In genomic region chr1:160054366-160055078, GRCm38 (mm10) we compare ENCODE assay signal across 15 mouse cellular contexts. TPM values are rescaled to one million over a fixed set of nuclear protein-coding genes. Genes with fewer than 3 reads are reported as not detected.
A peak's percentile ranks its signal among the peaks of the same experiment; 100 is the strongest.
DNase-seq lines count a peak whose midpoint lies in the region; ATAC-seq and TF ChIP-seq lines count a peak whose summit lies in the region.
"Had no signal": no experiment of that assay in that cellular context is flagged by ENCODE, and none has a peak within 500 bp of the region (broad histone marks: within the 10 kb centered on the region; RNA-seq: fewer than 3 reads in every experiment).

No protein-coding gene starts in this region.

- peaks cover 18% of the 10 kb centered on the region for H3K4me1 ChIP-seq in liver, embryonic 11.5 days (replicated peaks; ENCODE audit: control insufficient read depth, insufficient read depth, low read length)
- peaks cover 7% of the 10 kb centered on the region for H3K4me1 ChIP-seq in bone marrow, adult 2 months (ENCODE audit: control insufficient read depth, insufficient read depth, low read length)
- peaks cover 80% of the 10 kb centered on the region for H3K4me1 ChIP-seq in liver, embryonic 15.5 days (replicated peaks)
- no peaks in the 10 kb centered on the region for H3K4me1 ChIP-seq in midbrain, embryonic 14.5 days (ENCODE audit: control insufficient read depth, insufficient read depth, low read length)
- no peaks in the 10 kb centered on the region for H3K4me1 ChIP-seq in intestine, postnatal 0 days (replicated peaks; ENCODE audit: control insufficient read depth, insufficient read depth, low read length)
- H3K4me1 ChIP-seq in intestine, embryonic 15.5 days (replicated peaks): no peaks in the 10 kb centered on the region
- H3K4me1 ChIP-seq: neural tube, embryonic 12.5 days had no signal

- H3K9ac ChIP-seq in liver, embryonic 11.5 days (ENCODE audit: low read depth, low read length): no peak overlapping the region
- H3K9ac ChIP-seq in liver, embryonic 15.5 days: no peak overlapping the region
- no peak overlapping the region for H3K9ac ChIP-seq in midbrain, embryonic 14.5 days (replicated peaks; ENCODE audit: low read length)
- H3K9ac ChIP-seq in intestine, postnatal 0 days (ENCODE audit: low read depth, low read length): no peak overlapping the region
- no peak overlapping the region for H3K9ac ChIP-seq in intestine, embryonic 15.5 days
- H3K9ac ChIP-seq: neural tube, embryonic 12.5 days had no signal

- no peak for TF ChIP-seq CTCF in bone marrow, adult 2 months (IDR thresholded peaks at IDR 0.05; ENCODE audit: control insufficient read depth, insufficient read depth, low read length)
- no peak for TF ChIP-seq CTCF in intestine, postnatal 0 days (IDR thresholded peaks at IDR 0.05; ENCODE audit: low read depth)

- no peak overlapping the region for H3K4me3 ChIP-seq in liver, embryonic 11.5 days (ENCODE audit: low read depth, low read length)
- H3K4me3 ChIP-seq in bone marrow, adult 2 months (replicated peaks; ENCODE audit: control insufficient read depth, low read depth, low read length): no peak overlapping the region
- H3K4me3 ChIP-seq in liver, embryonic 15.5 days (replicated peaks): no peak overlapping the region
- H3K4me3 ChIP-seq in midbrain, embryonic 14.5 days (replicated peaks; ENCODE audit: low read depth, low read length): no peak overlapping the region
- no peak overlapping the region for H3K4me3 ChIP-seq in intestine, postnatal 0 days (ENCODE audit: low read depth, low read length)
- no peak overlapping the region for H3K4me3 ChIP-seq in intestine, embryonic 15.5 days (replicated peaks)
- H3K4me3 ChIP-seq: erythroblast, embryonic 14.5 days; heart, embryonic 10.5 days; neural tube, embryonic 12.5 days had no signal

- H3K27me3 ChIP-seq in liver, embryonic 11.5 days (replicated peaks; ENCODE audit: control insufficient read depth, insufficient read depth, low read length): no peaks in the 10 kb centered on the region
- no peaks in the 10 kb centered on the region for H3K27me3 ChIP-seq in liver, embryonic 15.5 days
- no peaks in the 10 kb centered on the region for H3K27me3 ChIP-seq in splenic B cell, adult 2 months (ENCODE audit: control insufficient read depth, insufficient read depth, low read length, poor library complexity, severe bottlenecking)
- no peaks in the 10 kb centered on the region for H3K27me3 ChIP-seq in midbrain, embryonic 14.5 days (ENCODE audit: control insufficient read depth, insufficient read depth, low read length)
- no peaks in the 10 kb centered on the region for H3K27me3 ChIP-seq in intestine, postnatal 0 days (replicated peaks; ENCODE audit: control insufficient read depth, insufficient read depth, low read length)
- H3K27me3 ChIP-seq in intestine, embryonic 15.5 days (replicated peaks): no peaks in the 10 kb centered on the region
- H3K27me3 ChIP-seq: neural tube, embryonic 12.5 days had no signal

- DNase-seq in liver, embryonic 11.5 days (ENCODE audit: low spot score): no peak
- no peak for DNase-seq in liver
- DNase-seq in splenic B cell, adult 2 months (ENCODE audit: low read depth, low spot score): peak; percentile 65
- no peak for DNase-seq in midbrain, embryonic 14.5 days
- DNase-seq: adrenal gland, postnatal 14 days; cerebellum, postnatal 10 days; gastrocnemius, postnatal 10 days had no signal

- TF ChIP-seq POLR2A in bone marrow, adult 2 months (IDR thresholded peaks at IDR 0.05; ENCODE audit: borderline replicate concordance, control insufficient read depth, low read depth, low read length): no peak

- 0 out of 2 replicates have a peak, but pooled peaks have one; percentile 25 for ATAC-seq in liver, embryonic 11.5 days (replicated peaks; ENCODE audit: low FRiP score)
- ATAC-seq in liver, embryonic 15.5 days (ENCODE audit: insufficient read depth): no peak
- no peak for ATAC-seq in midbrain, embryonic 14.5 days (ENCODE audit: low FRiP score, low TSS enrichment)
- ATAC-seq in intestine, postnatal 0 days: no peak
- ATAC-seq in intestine, embryonic 15.5 days: no peak
- ATAC-seq: forebrain, embryonic 16.5 days had no signal

- no peaks in the 10 kb centered on the region for H3K36me3 ChIP-seq in liver, embryonic 11.5 days (ENCODE audit: control insufficient read depth, insufficient read depth, low read length)
- no peaks in the 10 kb centered on the region; the same call in 1 of the 2 replicates for H3K36me3 ChIP-seq in liver, embryonic 15.5 days (replicated peaks)
- H3K36me3 ChIP-seq in splenic B cell, adult 2 months (ENCODE audit: control insufficient read depth, insufficient read depth, low read length, poor library complexity, severe bottlenecking): no peaks in the 10 kb centered on the region; the same call in none of the 2 replicates
- H3K36me3 ChIP-seq in midbrain, embryonic 14.5 days (ENCODE audit: control insufficient read depth, insufficient read depth, low read length): no peaks in the 10 kb centered on the region
- no peaks in the 10 kb centered on the region for H3K36me3 ChIP-seq in intestine, postnatal 0 days (ENCODE audit: control insufficient read depth, insufficient read depth)
- H3K36me3 ChIP-seq in intestine, embryonic 15.5 days: no peaks in the 10 kb centered on the region
- H3K36me3 ChIP-seq: heart, embryonic 10.5 days; neural tube, embryonic 12.5 days had no signal

- H3K27ac ChIP-seq in liver, embryonic 11.5 days (ENCODE audit: low read depth, low read length): no peak overlapping the region
- H3K27ac ChIP-seq in bone marrow, adult 2 months (ENCODE audit: control insufficient read depth, insufficient read depth, low read depth, low read length, poor library complexity): peak overlapping the region; percentile 80; the same call in 1 of the 2 replicates
- H3K27ac ChIP-seq in liver, embryonic 15.5 days (replicated peaks): peak overlapping the region; percentile 24; the same call in 1 of the 2 replicates
- H3K27ac ChIP-seq in midbrain, embryonic 14.5 days (replicated peaks; ENCODE audit: low read depth, low read length): no peak overlapping the region
- no peak overlapping the region for H3K27ac ChIP-seq in intestine, postnatal 0 days (ENCODE audit: low read depth, low read length)
- no peak overlapping the region for H3K27ac ChIP-seq in intestine, embryonic 15.5 days
- H3K27ac ChIP-seq: heart, embryonic 10.5 days; neural tube, embryonic 12.5 days had no signal

- H3K4me2 ChIP-seq in liver, embryonic 11.5 days: no peak overlapping the region
- H3K4me2 ChIP-seq in liver, embryonic 15.5 days: no peak overlapping the region
- no peak overlapping the region for H3K4me2 ChIP-seq in midbrain, embryonic 14.5 days (ENCODE audit: low read length)
- no peak overlapping the region for H3K4me2 ChIP-seq in intestine, postnatal 0 days (replicated peaks; ENCODE audit: low read depth)
- H3K4me2 ChIP-seq in intestine, embryonic 15.5 days (replicated peaks): no peak overlapping the region
- H3K4me2 ChIP-seq: neural tube, embryonic 12.5 days had no signal

- H3K9me3 ChIP-seq in liver, embryonic 11.5 days (ENCODE audit: control insufficient read depth, low read length): no peaks in the 10 kb centered on the region
- H3K9me3 ChIP-seq in liver, embryonic 15.5 days (replicated peaks): no peaks in the 10 kb centered on the region
- no peaks in the 10 kb centered on the region for H3K9me3 ChIP-seq in midbrain, embryonic 14.5 days (ENCODE audit: control insufficient read depth, low read length)
- no peaks in the 10 kb centered on the region for H3K9me3 ChIP-seq in intestine, postnatal 0 days (ENCODE audit: control insufficient read depth)
- H3K9me3 ChIP-seq in intestine, embryonic 15.5 days: no peaks in the 10 kb centered on the region
- H3K9me3 ChIP-seq: heart, embryonic 10.5 days; neural tube, embryonic 12.5 days had no signal

- WGBS in liver, embryonic 11.5 days: 51% methylated on average over 5 of the region's 5 CpGs
- whole genome bisulfite sequencing in bone marrow, adult 2 months: 48% methylated on average over 5 of the region's 5 CpGs
- 30% methylated on average over 5 of the region's 5 CpGs for WGBS in liver, embryonic 15.5 days (ENCODE audit: insufficient replicate concordance)
- WGBS in midbrain, embryonic 14.5 days: 86% methylated on average over 5 of the region's 5 CpGs
- WGBS in intestine, postnatal 0 days: 68% methylated on average over 5 of the region's 5 CpGs
- WGBS in intestine, embryonic 15.5 days: 67% methylated on average over 5 of the region's 5 CpGs

RNA-seq across cellular contexts. Expression of gene 4930523C07Rik, which starts 10.3 kb away (rescaled TPM):
- 13.2 and 19.0 TPM in 2 replicates for polyA plus RNA-seq in liver, embryonic 11.5 days (2014; fragmentation: Nextera tagmentation; extraction: Ambion mirVana)
- 70.1 and 95.2 TPM in 2 replicates for polyA plus RNA-seq in bone marrow, adult 2 months (2011; ENCODE audit: insufficient read depth, insufficient read length, low replicate concordance, missing spikeins)
- polyA plus RNA-seq in liver, embryonic 15.5 days (2015; fragmentation: Nextera tagmentation; extraction: Ambion mirVana): 24.9 and 25.5 TPM in 2 replicates
- polyA plus RNA-seq in midbrain, embryonic 14.5 days (2014; fragmentation: Nextera tagmentation; extraction: Ambion mirVana): 0.78 and 2.9 TPM in 2 replicates
- polyA plus RNA-seq in intestine, postnatal 0 days (2015; fragmentation: Nextera tagmentation; extraction: Ambion mirVana): 9.6 and 13.4 TPM in 2 replicates
- polyA plus RNA-seq in intestine, embryonic 15.5 days (2015; fragmentation: Nextera tagmentation; extraction: Ambion mirVana): 9.6 and 10.5 TPM in 2 replicates

Comparison
In these comparisons a context has a peak if more than half of its experiments do, and no peak if none do; other contexts are left out.
1. H3K27ac ChIP-seq: peak in bone marrow, adult 2 months (single experiment) and liver, embryonic 15.5 days (single experiment); none in liver, embryonic 11.5 days (single experiment), midbrain, embryonic 14.5 days (single experiment), intestine, postnatal 0 days (single experiment) and intestine, embryonic 15.5 days (single experiment).